Mouse (Mus musculus) ES-E14 (cell line): ENCODE data around the gene Foxn3.

ENCODE experiments used
- CHD2 ChIP-seq: IDR thresholded peaks from 2 replicates; pipeline ENCODE4 v1.6.1; 2014; ENCODE audit warnings: mild to moderate bottlenecking, low read depth, low read length, inconsistent platforms
- HCFC1 ChIP-seq: IDR thresholded peaks from 2 replicates; pipeline ENCODE4 v1.6.1; 2012; ENCODE audit warnings: low read length, inconsistent platforms, borderline replicate concordance; ENCODE audit not compliant: insufficient read depth
- ZC3H11A ChIP-seq: IDR thresholded peaks from 2 replicates; pipeline ENCODE4 v1.6.1; 2012; ENCODE audit warnings: low read depth, mild to moderate bottlenecking, inconsistent platforms, low read length, borderline replicate concordance
- ZNF384 ChIP-seq: IDR thresholded peaks from 2 replicates; pipeline ENCODE4 v1.6.1; 2012; ENCODE audit warnings: low read depth, low read length, inconsistent platforms

- TF ChIP-seq ZNF384 (no peak), CHD2 (no peak), ZC3H11A (no peak), HCFC1 (no peak)
These were observed 74.3 kb downstream of the Foxn3 start for GRCm38 (mm10) chr12:99489001-99489592.
